Mouse (Mus musculus): ENCODE data around the gene Atp1a4. TPM values are rescaled to one million over a fixed set of nuclear protein-coding genes. Genes with fewer than 3 reads are reported as not detected.

Gene Atp1a4
- polyA plus RNA-seq, 1 experiment: not detected

DNA sequence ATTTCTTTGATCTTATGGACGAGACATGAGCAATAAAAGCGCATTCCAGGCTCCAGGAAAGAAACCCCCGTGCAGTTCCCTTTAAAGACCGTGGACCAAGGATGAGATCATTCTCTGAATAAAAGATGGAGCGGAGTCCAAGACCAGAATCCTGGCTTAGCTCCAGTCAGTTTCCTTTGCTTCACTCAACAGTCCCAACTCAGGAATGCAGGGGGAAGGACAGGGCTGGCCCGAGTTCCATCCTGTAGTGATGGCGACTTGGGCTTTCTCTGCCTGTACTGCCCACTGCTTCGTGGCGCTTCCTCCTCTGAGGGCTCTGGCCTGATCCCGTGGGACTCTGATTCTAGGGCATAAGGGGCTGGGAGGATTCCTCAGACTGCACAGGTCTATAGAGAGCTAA, 37.8 kb downstream of the Atp1a4 start:
- Histone ChIP-seq H3K4me1 (ENCODE audit: control insufficient read depth, insufficient read depth, low read length) (no peaks in the 10 kb centered on the region), H3K27ac (ENCODE audit: control insufficient read depth, insufficient read depth, low read depth, low read length, poor library complexity) (no peak overlapping the region), H3K4me3 (replicated peaks; ENCODE audit: control insufficient read depth, low read depth, low read length) (no peak overlapping the region)
- 77% methylated on average over 10 of the region's 10 CpGs for WGBS
- TF ChIP-seq CTCF (IDR thresholded peaks at IDR 0.05; ENCODE audit: control insufficient read depth, insufficient read depth, low read length) (no peak), POLR2A (IDR thresholded peaks at IDR 0.05; ENCODE audit: borderline replicate concordance, control insufficient read depth, low read depth, low read length) (no peak)

DNA sequence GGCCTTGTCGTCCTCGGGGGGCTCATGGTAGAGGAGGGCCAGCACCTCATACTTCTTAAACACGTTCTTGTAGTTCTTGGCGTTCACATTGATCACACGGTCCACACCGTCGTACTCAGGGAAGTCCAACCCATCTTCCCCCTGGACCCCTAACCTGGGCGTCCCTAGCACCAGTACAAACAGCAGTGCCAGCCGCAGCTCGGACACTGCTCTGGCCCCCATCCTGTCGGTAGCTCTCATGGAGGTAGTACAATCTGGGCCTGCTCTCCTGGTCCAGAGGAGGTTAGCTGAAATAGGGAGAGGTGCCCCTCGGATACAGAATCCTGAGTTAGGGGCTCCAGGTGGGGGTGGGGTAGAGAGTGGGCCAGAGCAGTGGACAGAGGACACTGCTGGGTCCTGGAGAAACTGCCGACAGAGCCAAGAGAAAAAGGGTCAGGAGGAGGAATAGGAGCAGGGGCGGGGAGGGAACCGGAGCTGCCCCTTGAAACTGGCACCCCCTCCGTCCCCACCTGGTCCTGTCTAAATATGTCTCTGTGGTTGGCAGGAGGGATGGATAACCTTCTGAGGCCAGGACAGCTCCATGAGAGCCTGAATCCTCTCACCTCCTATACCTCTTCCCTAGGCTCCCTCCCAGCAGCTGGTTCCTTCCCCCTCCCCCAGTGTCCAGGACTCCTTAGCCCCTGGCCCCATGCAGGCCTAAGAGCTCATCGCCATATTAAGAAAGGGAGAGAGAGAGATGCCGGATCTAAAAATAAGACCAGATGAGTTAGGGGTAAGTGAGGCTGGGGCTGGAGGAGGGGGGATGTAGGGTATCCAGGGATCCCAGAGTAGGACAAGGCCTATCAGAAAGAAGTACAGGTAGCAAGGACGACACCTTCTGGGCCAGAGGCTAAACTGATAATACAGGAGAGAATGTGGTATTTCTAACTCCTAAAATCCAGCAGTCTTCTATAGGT, 38.5 kb downstream of the Atp1a4 start, which contains the start of gene Casq1:
Gene Casq1, minus strand, starts transcription at position 418 of the 956 bp plus-strand sequence.
- no peak for TF ChIP-seq CTCF (IDR thresholded peaks at IDR 0.05; ENCODE audit: control insufficient read depth, insufficient read depth, low read length)
- no peak for TF ChIP-seq POLR2A (IDR thresholded peaks at IDR 0.05; ENCODE audit: borderline replicate concordance, control insufficient read depth, low read depth, low read length)
- Histone ChIP-seq H3K4me1 (ENCODE audit: control insufficient read depth, insufficient read depth, low read length) (no peaks in the 10 kb centered on the region), H3K4me3 (replicated peaks; ENCODE audit: control insufficient read depth, low read depth, low read length) (no peak within 1 kb of the TSS), H3K27ac (ENCODE audit: control insufficient read depth, insufficient read depth, low read depth, low read length, poor library complexity) (no peak within 1 kb of the TSS)
- 85% methylated on average over 19 of the region's 19 CpGs for WGBS

DNA sequence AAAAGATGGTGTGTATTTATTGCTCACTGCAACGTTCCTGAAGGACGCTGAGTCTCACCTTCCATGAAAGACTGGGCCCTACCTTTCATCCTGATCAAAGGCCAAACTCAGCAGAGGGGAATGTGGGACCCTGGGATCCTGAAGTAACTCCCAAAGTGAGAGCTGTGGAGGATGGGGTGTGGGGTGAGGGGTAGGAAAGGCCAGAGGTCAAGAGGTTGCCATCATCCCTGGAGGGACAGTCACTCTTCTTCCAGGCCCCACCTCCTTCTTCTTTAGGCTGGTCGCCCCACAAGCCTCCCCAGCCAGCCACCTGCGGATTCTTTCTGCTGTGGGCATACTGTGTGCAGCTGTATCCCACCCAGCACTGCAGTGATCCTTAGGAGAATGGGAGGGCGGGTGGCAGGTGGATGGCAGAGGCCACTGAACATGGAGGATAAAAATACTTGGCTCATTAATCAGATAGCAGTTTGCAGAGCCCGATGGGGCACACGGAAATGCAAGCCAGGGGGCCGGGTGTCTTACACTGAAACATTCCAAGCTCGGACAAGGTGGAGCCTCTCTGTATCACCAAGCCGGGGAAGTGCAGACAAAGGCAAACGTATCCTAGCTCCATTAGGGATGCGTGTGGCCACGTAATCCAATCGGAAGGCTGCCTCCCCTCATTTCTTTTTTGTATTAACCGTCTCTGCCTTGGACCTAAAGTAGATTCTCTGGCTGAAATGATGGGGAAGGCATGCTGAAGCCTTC, 39.9 kb downstream of the Atp1a4 start:
- no peak overlapping the region for H3K27ac ChIP-seq (ENCODE audit: control insufficient read depth, insufficient read depth, low read depth, low read length, poor library complexity)
- 84% methylated on average over 15 of the region's 15 CpGs for WGBS
- H3K4me3 ChIP-seq (replicated peaks; ENCODE audit: control insufficient read depth, low read depth, low read length): no peak overlapping the region
- TF ChIP-seq CTCF (IDR thresholded peaks at IDR 0.05; ENCODE audit: control insufficient read depth, insufficient read depth, low read length) (no peak), POLR2A (IDR thresholded peaks at IDR 0.05; ENCODE audit: borderline replicate concordance, control insufficient read depth, low read depth, low read length) (no peak)
- no peaks in the 10 kb centered on the region for H3K4me1 ChIP-seq (ENCODE audit: control insufficient read depth, insufficient read depth, low read length)

DNA sequence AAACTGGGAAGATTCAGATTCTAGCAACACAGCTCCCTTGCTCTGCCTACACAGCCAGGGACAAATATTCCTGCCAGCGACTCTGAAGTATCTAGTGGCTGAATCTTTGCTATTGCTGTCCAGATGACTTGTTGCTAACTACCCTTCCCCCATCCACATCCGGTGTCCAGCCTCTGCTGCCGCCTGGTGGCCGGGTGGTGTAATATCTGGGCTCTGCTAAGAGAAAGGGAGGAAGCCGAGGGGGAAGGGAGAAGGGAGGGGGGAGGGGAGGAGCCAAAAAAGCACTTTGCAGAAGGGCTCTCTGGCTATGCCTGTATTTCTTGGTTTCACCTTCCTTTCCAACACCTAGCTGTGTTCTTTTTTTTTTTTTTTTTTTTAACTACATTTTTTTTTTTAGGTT, 41.1 kb downstream of the Atp1a4 start:
- TF ChIP-seq POLR2A (IDR thresholded peaks at IDR 0.05; ENCODE audit: borderline replicate concordance, control insufficient read depth, low read depth, low read length) (no peak), CTCF (IDR thresholded peaks at IDR 0.05; ENCODE audit: control insufficient read depth, insufficient read depth, low read length) (peak; percentile 88)
- Histone ChIP-seq H3K27ac (ENCODE audit: control insufficient read depth, insufficient read depth, low read depth, low read length, poor library complexity) (no peak overlapping the region), H3K4me1 (ENCODE audit: control insufficient read depth, insufficient read depth, low read length) (no peaks in the 10 kb centered on the region), H3K4me3 (replicated peaks; ENCODE audit: control insufficient read depth, low read depth, low read length) (no peak overlapping the region)
- WGBS: 2% methylated on average over 5 of the region's 5 CpGs

DNA sequence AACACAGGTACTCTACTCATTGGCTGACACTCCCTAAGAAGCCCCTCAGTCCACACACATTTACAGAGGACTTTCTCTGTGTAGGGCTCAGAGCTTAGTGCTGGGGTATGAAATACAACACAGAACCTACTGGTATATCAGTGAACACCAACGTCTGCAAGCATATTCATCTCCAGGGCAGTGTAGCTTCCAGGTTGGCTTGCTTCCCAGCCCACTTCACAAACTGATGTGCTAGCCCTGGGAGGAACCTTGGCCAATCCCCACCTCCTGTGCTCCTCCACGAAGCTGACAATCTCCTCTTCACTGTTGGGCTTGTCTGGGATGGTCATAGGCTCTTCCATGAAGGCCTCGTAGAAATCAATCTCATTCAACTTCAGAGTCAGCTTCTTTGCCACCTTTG, 43.5 kb downstream of the Atp1a4 start:
- Histone ChIP-seq H3K4me1 (ENCODE audit: control insufficient read depth, insufficient read depth, low read length) (no peaks in the 10 kb centered on the region), H3K4me3 (replicated peaks; ENCODE audit: control insufficient read depth, low read depth, low read length) (no peak overlapping the region), H3K27ac (ENCODE audit: control insufficient read depth, insufficient read depth, low read depth, low read length, poor library complexity) (no peak overlapping the region)
- TF ChIP-seq POLR2A (IDR thresholded peaks at IDR 0.05; ENCODE audit: borderline replicate concordance, control insufficient read depth, low read depth, low read length): no peak
- TF ChIP-seq CTCF (IDR thresholded peaks at IDR 0.05; ENCODE audit: control insufficient read depth, insufficient read depth, low read length): no peak
- 29% methylated on average over 3 of the region's 3 CpGs for WGBS

DNA sequence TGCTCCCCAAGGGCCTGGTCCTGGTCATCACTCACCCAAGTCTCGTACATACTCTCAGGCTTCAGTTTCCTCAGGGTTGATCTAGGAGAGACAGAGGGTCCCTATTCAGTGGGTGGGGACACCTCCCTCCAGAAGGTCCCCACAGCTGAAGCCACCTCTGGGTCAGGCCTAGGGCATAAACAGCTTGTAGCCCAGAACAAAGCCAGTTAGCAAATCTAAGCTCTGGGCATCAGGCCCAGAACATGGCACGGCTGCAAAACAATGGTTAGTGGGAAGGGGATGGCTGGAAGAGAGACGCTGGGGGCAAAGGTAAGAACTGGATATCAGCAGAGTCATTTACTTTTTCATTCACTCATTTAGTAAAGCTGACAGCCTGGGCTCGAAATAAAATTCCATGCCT, 44.4 kb downstream of the Atp1a4 start:
- Histone ChIP-seq H3K4me1 (ENCODE audit: control insufficient read depth, insufficient read depth, low read length) (no peaks in the 10 kb centered on the region), H3K4me3 (replicated peaks; ENCODE audit: control insufficient read depth, low read depth, low read length) (no peak overlapping the region), H3K27ac (ENCODE audit: control insufficient read depth, insufficient read depth, low read depth, low read length, poor library complexity) (no peak overlapping the region)
- no peak for TF ChIP-seq POLR2A (IDR thresholded peaks at IDR 0.05; ENCODE audit: borderline replicate concordance, control insufficient read depth, low read depth, low read length)
- TF ChIP-seq CTCF (IDR thresholded peaks at IDR 0.05; ENCODE audit: control insufficient read depth, insufficient read depth, low read length): no peak
- 76% methylated on average over 4 of the region's 4 CpGs for WGBS

DNA sequence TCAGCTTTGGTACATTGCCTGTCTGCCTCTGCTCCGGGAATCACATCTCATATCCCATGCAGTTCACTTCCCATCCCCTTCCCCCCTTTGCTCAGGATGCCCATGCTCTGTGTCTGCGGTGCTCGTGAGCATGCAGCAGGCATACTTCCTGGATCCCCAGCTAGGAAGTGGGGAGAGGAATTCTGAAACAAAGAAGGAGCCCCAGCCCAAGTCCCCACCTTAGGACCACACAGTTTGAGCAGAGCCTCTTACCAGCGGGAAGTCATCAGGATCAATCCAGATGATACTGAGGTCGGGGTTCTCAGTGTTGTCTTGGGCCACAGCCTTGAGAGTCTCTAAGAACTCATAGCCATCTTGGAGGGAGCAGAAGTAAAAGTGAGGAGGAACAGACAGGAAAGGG, 45.4 kb downstream of the Atp1a4 start:
- H3K27ac ChIP-seq (ENCODE audit: control insufficient read depth, insufficient read depth, low read depth, low read length, poor library complexity): no peak overlapping the region
- TF ChIP-seq CTCF (IDR thresholded peaks at IDR 0.05; ENCODE audit: control insufficient read depth, insufficient read depth, low read length) (no peak), POLR2A (IDR thresholded peaks at IDR 0.05; ENCODE audit: borderline replicate concordance, control insufficient read depth, low read depth, low read length) (no peak)
- H3K4me1 ChIP-seq (ENCODE audit: control insufficient read depth, insufficient read depth, low read length): no peaks in the 10 kb centered on the region
- no peak overlapping the region for H3K4me3 ChIP-seq (replicated peaks; ENCODE audit: control insufficient read depth, low read depth, low read length)
- 74% methylated on average over 5 of the region's 5 CpGs for WGBS

DNA sequence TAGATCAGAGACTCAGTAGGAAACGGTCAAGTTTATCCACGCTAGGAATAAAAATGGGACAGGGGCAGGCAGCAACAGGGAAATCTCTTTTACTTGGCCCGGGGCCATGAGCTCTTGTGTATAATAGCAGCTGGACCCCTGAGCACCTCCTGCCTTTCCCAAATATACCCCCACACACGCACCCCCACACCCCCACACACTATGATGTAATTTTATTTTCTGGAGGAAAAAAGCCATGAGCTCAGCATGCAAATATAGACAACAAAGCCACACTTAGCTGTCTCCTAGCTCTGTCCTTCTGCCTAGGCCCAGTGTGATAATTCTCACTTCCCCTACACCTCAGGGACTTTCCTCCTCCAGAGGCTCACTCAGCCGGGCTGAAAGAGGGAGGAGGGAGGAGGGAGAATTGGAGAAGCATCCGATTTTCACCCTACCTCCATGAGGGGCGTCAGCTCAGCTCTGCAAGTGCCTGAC, 51.1 kb downstream of the Atp1a4 start:
- WGBS: 39% methylated on average over 7 of the region's 7 CpGs
- TF ChIP-seq POLR2A (IDR thresholded peaks at IDR 0.05; ENCODE audit: borderline replicate concordance, control insufficient read depth, low read depth, low read length): no peak
- no peak for TF ChIP-seq CTCF (IDR thresholded peaks at IDR 0.05; ENCODE audit: control insufficient read depth, insufficient read depth, low read length)
- Histone ChIP-seq H3K4me3 (replicated peaks; ENCODE audit: control insufficient read depth, low read depth, low read length) (no peak overlapping the region), H3K27ac (ENCODE audit: control insufficient read depth, insufficient read depth, low read depth, low read length, poor library complexity) (no peak overlapping the region), H3K4me1 (ENCODE audit: control insufficient read depth, insufficient read depth, low read length) (no peaks in the 10 kb centered on the region)

All from bone marrow, adult 2 months (tissue).